Mouse (Mus musculus): ENCODE results near the gene Kpna6. TPM values are rescaled to one million over a fixed set of nuclear protein-coding genes. Genes with fewer than 3 reads are reported as not detected.

The Kpna6 gene
- polyA plus RNA-seq, 1 experiment, result 6.8 TPM

DNA sequence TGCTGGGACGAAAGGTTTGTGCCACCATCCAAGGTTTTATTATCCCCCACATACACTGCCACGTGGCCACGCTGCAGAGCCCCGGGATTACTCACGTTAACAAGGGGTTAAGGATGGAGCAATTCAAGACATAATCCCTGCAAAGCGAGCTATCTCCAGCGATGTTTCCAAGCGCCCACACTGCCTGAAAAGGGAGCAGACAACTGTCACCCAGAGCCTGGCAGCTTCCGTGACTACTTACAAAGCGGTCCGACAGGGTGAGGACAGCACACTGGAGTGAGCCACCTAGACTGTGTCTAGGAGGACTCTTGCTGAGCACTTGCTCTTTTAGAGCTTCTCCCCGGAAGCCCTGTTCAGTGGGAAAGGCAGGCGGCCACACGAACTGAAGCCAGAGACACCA, 17.8 kb downstream of the Kpna6 start:
- Histone ChIP-seq H3K9me3 (no peaks in the 10 kb centered on the region), H3K27me3 (replicated peaks) (no peaks in the 10 kb centered on the region), H3K4me3 (replicated peaks) (no peak overlapping the region), H3K36me3 (replicated peaks; ENCODE audit: low read length) (peaks cover 94% of the 10 kb centered on the region), H3K4me1 (peaks cover 8% of the 10 kb centered on the region)
- TF ChIP-seq GATA1 (IDR thresholded peaks at IDR 0.05; ENCODE audit: borderline replicate concordance, low read length), result no peak
- TF ChIP-seq FLI1 (IDR thresholded peaks at IDR 0.05; ENCODE audit: low read length), result no peak

DNA sequence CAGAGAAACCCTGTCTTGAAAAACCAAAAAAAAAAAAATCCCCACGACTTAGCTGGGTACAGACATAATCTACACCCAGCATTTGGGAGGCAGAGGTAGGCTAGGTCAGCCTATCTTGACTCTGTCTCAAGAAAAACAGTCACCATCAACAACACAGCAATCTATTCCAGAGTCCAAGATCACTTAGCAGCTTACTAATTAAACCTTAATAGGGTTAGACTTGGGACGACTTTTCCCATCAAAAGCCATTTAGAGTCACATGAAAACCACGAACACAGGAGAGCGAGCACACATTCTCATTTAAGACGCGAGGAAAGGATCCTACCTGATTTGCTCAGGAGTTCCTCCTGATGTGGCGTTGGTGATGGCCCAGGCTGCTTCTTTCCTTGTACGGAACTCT, 22.2 kb downstream of the Kpna6 start:
- Histone ChIP-seq H3K4me3 (replicated peaks) (no peak overlapping the region), H3K36me3 (replicated peaks; ENCODE audit: low read length) (peaks cover 97% of the 10 kb centered on the region), H3K4me1 (peaks cover 22% of the 10 kb centered on the region), H3K27me3 (replicated peaks) (no peaks in the 10 kb centered on the region), H3K9me3 (no peaks in the 10 kb centered on the region)
- TF ChIP-seq FLI1 (IDR thresholded peaks at IDR 0.05; ENCODE audit: low read length), result no peak
- TF ChIP-seq GATA1 (IDR thresholded peaks at IDR 0.05; ENCODE audit: borderline replicate concordance, low read length), result no peak

- H3K9me3 ChIP-seq, result no peaks in the 10 kb centered on the region
- peaks cover 27% of the 10 kb centered on the region for H3K4me1 ChIP-seq
- no peak overlapping the region for H3K4me3 ChIP-seq (replicated peaks)
- H3K36me3 ChIP-seq (replicated peaks; ENCODE audit: low read length), result peaks cover 97% of the 10 kb centered on the region
- TF ChIP-seq GATA1 (IDR thresholded peaks at IDR 0.05; ENCODE audit: borderline replicate concordance, low read length), result no peak
- TF ChIP-seq FLI1 (IDR thresholded peaks at IDR 0.05; ENCODE audit: low read length), result no peak
- no peaks in the 10 kb centered on the region for H3K27me3 ChIP-seq (replicated peaks)
Observed at GRCm38 (mm10) chr4:129648656-129649055, 23.9 kb downstream of the Kpna6 start.

DNA sequence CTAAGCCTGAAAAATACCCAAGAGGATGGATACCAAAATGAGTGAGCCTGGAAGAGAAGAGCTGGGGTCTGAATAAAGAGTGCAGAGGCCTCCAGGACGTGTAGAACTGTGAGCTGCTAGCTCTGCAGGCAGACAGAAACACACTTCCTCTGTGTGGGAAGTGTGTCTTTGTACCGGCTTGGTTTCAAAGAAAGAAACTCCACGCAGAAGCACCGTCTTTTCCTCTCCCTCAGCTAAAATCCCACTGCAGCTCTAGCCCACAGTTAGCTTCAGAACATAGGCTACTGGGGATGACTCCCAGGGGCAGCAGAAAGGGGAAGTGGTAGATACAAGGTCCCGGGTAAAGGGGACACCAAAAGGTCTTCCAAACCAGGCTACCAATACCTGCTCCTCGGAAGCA, 27.4 kb downstream of the Kpna6 start:
- H3K27me3 ChIP-seq (replicated peaks), result no peaks in the 10 kb centered on the region
- peaks cover 72% of the 10 kb centered on the region for H3K36me3 ChIP-seq (replicated peaks; ENCODE audit: low read length)
- H3K4me1 ChIP-seq, result peaks cover 26% of the 10 kb centered on the region
- TF ChIP-seq GATA1 (IDR thresholded peaks at IDR 0.05; ENCODE audit: borderline replicate concordance, low read length) (no peak), FLI1 (IDR thresholded peaks at IDR 0.05; ENCODE audit: low read length) (no peak)
- H3K4me3 ChIP-seq (replicated peaks), result no peak overlapping the region
- no peaks in the 10 kb centered on the region for H3K9me3 ChIP-seq

GRCm38 (mm10) chr4:129641756-129642155, 30.8 kb downstream of the Kpna6 start:
- H3K36me3 ChIP-seq (replicated peaks; ENCODE audit: low read length), result peaks cover 62% of the 10 kb centered on the region
- peaks cover 48% of the 10 kb centered on the region for H3K4me1 ChIP-seq
- peak overlapping the region; percentile 95 for H3K4me3 ChIP-seq (replicated peaks)
- TF ChIP-seq GATA1 (IDR thresholded peaks at IDR 0.05; ENCODE audit: borderline replicate concordance, low read length), result no peak
- TF ChIP-seq FLI1 (IDR thresholded peaks at IDR 0.05; ENCODE audit: low read length), result no peak
- H3K27me3 ChIP-seq (replicated peaks), result no peaks in the 10 kb centered on the region
- no peaks in the 10 kb centered on the region for H3K9me3 ChIP-seq

- Histone ChIP-seq H3K36me3 (replicated peaks; ENCODE audit: low read length) (peaks cover 62% of the 10 kb centered on the region), H3K9me3 (no peaks in the 10 kb centered on the region), H3K27me3 (replicated peaks) (no peaks in the 10 kb centered on the region), H3K4me3 (replicated peaks) (peak within 1 kb of the TSS; percentile 95), H3K4me1 (peaks cover 46% of the 10 kb centered on the region)
- TF ChIP-seq GATA1 (IDR thresholded peaks at IDR 0.05; ENCODE audit: borderline replicate concordance, low read length) (no peak), FLI1 (IDR thresholded peaks at IDR 0.05; ENCODE audit: low read length) (no peak)
Observed at GRCm38 (mm10) chr4:129640638-129641467, 31.7 kb downstream of the Kpna6 start, which contains the start of gene Txlna. TSS of gene Txlna (minus strand) at chr4:129641065.

GRCm38 (mm10) chr4:129640101-129640637, 32.4 kb downstream of the Kpna6 start:
- Histone ChIP-seq H3K36me3 (replicated peaks; ENCODE audit: low read length) (peaks cover 61% of the 10 kb centered on the region), H3K27me3 (replicated peaks) (no peaks in the 10 kb centered on the region), H3K9me3 (no peaks in the 10 kb centered on the region), H3K4me1 (peaks cover 39% of the 10 kb centered on the region), H3K4me3 (replicated peaks) (peak overlapping the region; percentile 95)
- TF ChIP-seq GATA1 (IDR thresholded peaks at IDR 0.05; ENCODE audit: borderline replicate concordance, low read length), result no peak
- TF ChIP-seq FLI1 (IDR thresholded peaks at IDR 0.05; ENCODE audit: low read length), result no peak

DNA sequence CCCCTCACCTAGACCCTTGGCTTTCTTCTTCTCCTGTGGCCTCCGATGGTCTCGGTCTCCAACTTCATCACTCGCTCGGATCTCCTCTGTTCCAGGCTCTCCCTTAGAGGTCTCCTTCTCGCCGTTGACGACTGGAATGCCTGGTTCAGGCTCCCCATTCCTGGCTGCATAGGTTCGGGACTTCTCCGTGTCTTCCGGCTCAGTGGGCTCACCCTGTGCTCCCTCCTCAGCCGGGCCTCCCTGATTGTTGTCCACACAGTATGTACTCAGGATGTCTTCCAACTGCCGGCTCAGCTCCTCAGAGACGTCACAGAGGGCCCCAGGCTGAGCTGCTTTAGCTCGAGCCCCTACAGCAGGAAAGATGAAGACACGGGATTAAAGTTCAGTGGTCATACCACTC, 33.3 kb downstream of the Kpna6 start:
- TF ChIP-seq FLI1 (IDR thresholded peaks at IDR 0.05; ENCODE audit: low read length) (no peak), GATA1 (IDR thresholded peaks at IDR 0.05; ENCODE audit: borderline replicate concordance, low read length) (no peak)
- no peaks in the 10 kb centered on the region for H3K27me3 ChIP-seq (replicated peaks)
- H3K4me1 ChIP-seq, result peaks cover 39% of the 10 kb centered on the region
- H3K4me3 ChIP-seq (replicated peaks), result peak overlapping the region; percentile 95
- H3K9me3 ChIP-seq, result no peaks in the 10 kb centered on the region
- peaks cover 61% of the 10 kb centered on the region for H3K36me3 ChIP-seq (replicated peaks; ENCODE audit: low read length)

- H3K27me3 ChIP-seq (replicated peaks), result no peaks in the 10 kb centered on the region
- H3K36me3 ChIP-seq (replicated peaks; ENCODE audit: low read length), result peaks cover 94% of the 10 kb centered on the region
- no peak overlapping the region for H3K4me3 ChIP-seq (replicated peaks)
- no peaks in the 10 kb centered on the region for H3K9me3 ChIP-seq
- peaks cover 42% of the 10 kb centered on the region for H3K4me1 ChIP-seq
- TF ChIP-seq GATA1 (IDR thresholded peaks at IDR 0.05; ENCODE audit: borderline replicate concordance, low read length) (no peak), FLI1 (IDR thresholded peaks at IDR 0.05; ENCODE audit: low read length) (no peak)
Observed at GRCm38 (mm10) chr4:129633852-129634251, 38.7 kb downstream of the Kpna6 start.

- H3K4me3 ChIP-seq (replicated peaks), result no peak overlapping the region
- TF ChIP-seq GATA1 (IDR thresholded peaks at IDR 0.05; ENCODE audit: borderline replicate concordance, low read length) (no peak), FLI1 (IDR thresholded peaks at IDR 0.05; ENCODE audit: low read length) (no peak)
- H3K27me3 ChIP-seq (replicated peaks), result no peaks in the 10 kb centered on the region
- peaks cover 30% of the 10 kb centered on the region for H3K4me1 ChIP-seq
- no peaks in the 10 kb centered on the region for H3K9me3 ChIP-seq
- H3K36me3 ChIP-seq (replicated peaks; ENCODE audit: low read length), result peaks cover 97% of the 10 kb centered on the region
Observed at GRCm38 (mm10) chr4:129631867-129632266, 40.7 kb downstream of the Kpna6 start.

All from megakaryocyte, embryonic 14.5 days (primary cell).